Mouse (Mus musculus): ENCODE data around the gene Pard3. TPM values are rescaled to one million over a fixed set of nuclear protein-coding genes. Genes with fewer than 3 reads are reported as not detected.

The Pard3 gene
- total RNA-seq, 2 experiments from 2014 or later = 16.7 to 21.5 TPM

GRCm38 (mm10) chr8:127125686-127126683 lies 62.3 kb downstream of the Pard3 start:
- no peak for DNase-seq (ENCODE audit: low spot score in 2 of 2)
- intact Hi-C loops (cut with DNase I) = no loop called here

GRCm38 (mm10) chr8:127128781-127129396 lies 65.2 kb downstream of the Pard3 start:
- intact Hi-C loops (cut with DNase I) = no loop called here
- DNase-seq (ENCODE audit: low spot score in 2 of 2) = peak in 1 of 2 experiments; percentile 23

GRCm38 (mm10) chr8:127134327-127134726 lies 70.6 kb downstream of the Pard3 start:
- intact Hi-C loops (cut with DNase I) = no loop called here
- no peak for DNase-seq (ENCODE audit: low spot score in 2 of 2)

GRCm38 (mm10) chr8:127136201-127136600 lies 72.5 kb downstream of the Pard3 start:
- intact Hi-C loops (cut with DNase I) = no loop called here
- DNase-seq (ENCODE audit: low spot score in 2 of 2) = no peak

GRCm38 (mm10) chr8:127136781-127137180 lies 73.1 kb downstream of the Pard3 start:
- intact Hi-C loops (cut with DNase I) = no loop called here
- no peak for DNase-seq (ENCODE audit: low spot score in 2 of 2)

- intact Hi-C loops (cut with DNase I) = loop anchor here (1.0 to 2.0 kb wide), 2 partner anchors 74 to 153 kb away; no protein-coding TSS in a partner anchor
- peak; percentile 55 to 71 for DNase-seq (ENCODE audit: low spot score in 2 of 2)
Observed at GRCm38 (mm10) chr8:127139154-127139553, 75.5 kb downstream of the Pard3 start.

GRCm38 (mm10) chr8:127140945-127141344 lies 77.3 kb downstream of the Pard3 start:
- intact Hi-C loops (cut with DNase I) = loop anchor here (5.0 kb wide), 1 partner anchor 36 kb away; no protein-coding TSS in a partner anchor

GRCm38 (mm10) chr8:127143641-127144040 lies 79.9 kb downstream of the Pard3 start:
- no peak for DNase-seq (ENCODE audit: low spot score in 2 of 2)
- intact Hi-C loops (cut with DNase I) = loop anchor here (5.0 kb wide), 1 partner anchor 34 kb away; no protein-coding TSS in a partner anchor

More at GRCm38 (mm10) chr8:127140945-127141344, 77.3 kb downstream of the Pard3 start:
- no peak for DNase-seq (ENCODE audit: low spot score in 2 of 2)

GRCm38 (mm10) chr8:127144562-127144961 lies 80.9 kb downstream of the Pard3 start:
- no peak for DNase-seq (ENCODE audit: low spot score in 2 of 2)
- intact Hi-C loops (cut with DNase I) = loop anchor here (5.0 kb wide), 1 partner anchor 33 kb away; no protein-coding TSS in a partner anchor

GRCm38 (mm10) chr8:127145135-127145534 lies 81.4 kb downstream of the Pard3 start:
- intact Hi-C loops (cut with DNase I) = no loop called here
- no peak for DNase-seq (ENCODE audit: low spot score in 2 of 2)

- intact Hi-C loops (cut with DNase I) = no loop called here
Observed at GRCm38 (mm10) chr8:127146055-127146454, 82.4 kb downstream of the Pard3 start.

GRCm38 (mm10) chr8:127148821-127149220 lies 85.1 kb downstream of the Pard3 start:
- peak in 1 of 2 experiments; percentile 4 for DNase-seq (ENCODE audit: low spot score in 2 of 2)
- intact Hi-C loops (cut with DNase I) = no loop called here

More at GRCm38 (mm10) chr8:127146055-127146454, 82.4 kb downstream of the Pard3 start:
- no peak for DNase-seq (ENCODE audit: low spot score in 2 of 2)

GRCm38 (mm10) chr8:127150645-127151044 lies 87.0 kb downstream of the Pard3 start:
- intact Hi-C loops (cut with DNase I) = loop anchor here (2.0 kb wide), 1 partner anchor 18 kb away; no protein-coding TSS in a partner anchor
- DNase-seq (ENCODE audit: low spot score in 2 of 2) = no peak

- intact Hi-C loops (cut with DNase I) = loop anchor here (2.0 kb wide), 1 partner anchor 17 kb away; no protein-coding TSS in a partner anchor
- no peak for DNase-seq (ENCODE audit: low spot score in 2 of 2)
Observed at GRCm38 (mm10) chr8:127151706-127152105, 88.0 kb downstream of the Pard3 start.

GRCm38 (mm10) chr8:127157087-127157486 lies 93.4 kb downstream of the Pard3 start:
- intact Hi-C loops (cut with DNase I) = no loop called here
- no peak for DNase-seq (ENCODE audit: low spot score in 2 of 2)

GRCm38 (mm10) chr8:127159421-127159966 lies 95.8 kb downstream of the Pard3 start:
- intact Hi-C loops (cut with DNase I) = no loop called here
- DNase-seq (ENCODE audit: low spot score in 2 of 2) = no peak

- intact Hi-C loops (cut with DNase I) = no loop called here
- DNase-seq (ENCODE audit: low spot score in 2 of 2) = no peak
Observed at GRCm38 (mm10) chr8:127161854-127162253, 98.2 kb downstream of the Pard3 start.

GRCm38 (mm10) chr8:127162821-127163220 lies 99.1 kb downstream of the Pard3 start:
- intact Hi-C loops (cut with DNase I) = no loop called here

GRCm38 (mm10) chr8:127164326-127165280 lies 100.9 kb downstream of the Pard3 start:
- intact Hi-C loops (cut with DNase I) = no loop called here
- DNase-seq (ENCODE audit: low spot score in 2 of 2) = no peak

More at GRCm38 (mm10) chr8:127162821-127163220, 99.1 kb downstream of the Pard3 start:
- DNase-seq (ENCODE audit: low spot score in 2 of 2) = no peak

All from left cerebral cortex, postnatal 36 days (tissue).